Mouse (Mus musculus) spleen, embryonic (tissue): Measurements from ENCODE around the gene Sgsm2.

Experiments used
- CTCF ChIA-PET: fragments of 350-600 bp; sonication (Branson Sonifier 250); formaldehyde crosslinking; loops from one replicate; lab custom pipeline; 2022; lab: Charles Lee

Sgsm2 gene

DNA sequence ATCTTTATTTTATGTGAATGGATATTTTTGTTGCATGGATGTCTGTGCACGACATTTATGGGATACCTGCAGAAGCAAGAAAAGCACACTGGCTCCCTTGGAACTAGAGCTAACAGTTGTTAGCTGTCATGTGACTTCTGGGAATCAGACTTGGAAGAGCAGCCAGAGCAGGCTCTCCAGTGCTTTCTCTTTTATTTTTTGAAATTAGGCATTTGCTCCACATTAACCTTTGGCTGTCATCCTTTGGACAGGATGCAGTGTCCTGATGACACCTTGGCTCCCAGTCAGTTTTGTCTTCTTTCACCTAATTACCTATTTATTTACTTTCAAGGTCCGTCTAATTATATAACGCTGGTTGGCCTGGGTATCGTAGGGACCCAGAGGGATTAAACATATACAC lies 2.2 kb downstream of the Sgsm2 start:
- CTCF ChIA-PET = no interaction called here

DNA sequence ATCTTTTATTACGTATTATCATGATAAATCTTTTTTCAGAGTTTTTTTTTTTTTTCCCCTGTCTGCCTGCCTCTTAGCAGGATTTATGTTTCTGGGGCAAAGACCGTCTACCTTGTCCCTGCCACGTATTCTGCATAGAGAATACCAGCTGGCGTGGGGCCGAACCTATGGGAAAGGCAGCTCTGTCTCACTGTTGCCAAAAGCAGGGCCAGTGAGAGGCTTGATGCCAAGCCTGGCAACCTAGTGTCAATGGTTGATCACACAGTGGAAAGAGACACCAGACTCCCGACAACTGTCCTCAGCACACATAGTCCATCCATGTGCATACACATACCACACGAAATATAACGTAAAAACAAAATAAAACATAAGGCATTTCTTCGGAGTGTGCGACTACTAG lies 13.8 kb downstream of the Sgsm2 start:
- CTCF ChIA-PET = no interaction called here

DNA sequence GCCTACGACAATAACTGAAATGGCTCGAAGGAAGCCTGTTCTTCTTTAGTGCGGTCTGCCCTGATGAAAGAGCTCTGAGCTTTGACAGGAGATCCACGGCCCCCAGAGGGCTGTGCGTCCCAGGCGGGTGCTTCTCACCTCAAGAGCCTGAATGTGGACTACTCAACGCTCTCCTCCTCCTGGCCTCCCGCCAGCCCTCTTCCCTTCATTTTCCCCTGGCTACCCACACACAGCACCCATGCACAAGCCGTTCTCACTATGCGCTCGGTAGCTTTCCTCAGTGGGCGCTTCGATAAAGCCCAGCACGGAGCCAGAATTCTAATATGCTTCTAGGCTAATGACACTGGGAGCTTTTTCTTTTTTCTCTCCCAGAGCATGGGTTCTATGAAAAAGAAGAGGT lies 14.9 kb downstream of the Sgsm2 start:
- CTCF ChIA-PET = no interaction called here

DNA sequence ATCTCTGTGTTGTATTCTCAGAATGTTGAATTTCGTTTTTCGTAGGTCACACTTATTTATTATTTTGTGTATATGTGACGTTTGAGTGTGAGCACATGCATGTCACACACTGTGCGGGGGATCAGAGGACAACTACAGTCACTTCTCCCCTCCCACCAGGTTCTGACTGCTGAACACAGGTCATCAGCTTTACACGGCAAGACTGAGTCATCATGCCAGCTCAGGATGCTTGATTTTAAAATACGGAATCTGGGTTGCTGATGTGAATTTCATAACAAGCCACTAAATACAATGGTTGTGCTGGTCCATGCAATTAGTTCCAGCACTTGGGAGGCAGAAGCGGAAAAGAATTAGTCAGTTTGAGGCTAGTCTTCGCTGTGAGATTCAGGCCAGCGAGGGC lies 15.9 kb downstream of the Sgsm2 start:
- CTCF ChIA-PET = interaction anchor here (0.5 kb wide), 1 partner anchor 154 kb away, joined by 3 read pairs; no protein-coding TSS in a partner anchor

DNA sequence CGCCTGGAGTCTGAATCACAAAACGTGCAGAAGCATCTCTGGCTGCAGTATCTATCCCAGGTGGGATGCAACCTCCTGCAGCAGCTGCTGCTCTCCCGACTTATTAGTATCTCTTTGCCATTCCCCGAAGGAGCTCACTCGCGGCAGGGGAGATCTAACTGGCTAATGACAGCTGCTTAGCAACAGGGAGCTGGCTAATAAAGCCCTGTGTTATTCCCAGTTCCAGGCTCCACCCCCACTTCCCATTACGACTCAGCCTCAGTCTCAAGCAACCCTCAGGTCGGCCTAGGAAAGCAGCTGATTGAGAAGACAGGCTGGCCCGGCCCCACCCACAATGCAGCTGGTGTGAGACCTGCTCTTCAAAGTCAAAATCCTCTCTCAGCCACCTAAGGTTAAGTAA lies 20.1 kb downstream of the Sgsm2 start:
- CTCF ChIA-PET = interaction anchor here (0.6 kb wide), 1 partner anchor 277 kb away, joined by 4 read pairs; no protein-coding TSS in a partner anchor

DNA sequence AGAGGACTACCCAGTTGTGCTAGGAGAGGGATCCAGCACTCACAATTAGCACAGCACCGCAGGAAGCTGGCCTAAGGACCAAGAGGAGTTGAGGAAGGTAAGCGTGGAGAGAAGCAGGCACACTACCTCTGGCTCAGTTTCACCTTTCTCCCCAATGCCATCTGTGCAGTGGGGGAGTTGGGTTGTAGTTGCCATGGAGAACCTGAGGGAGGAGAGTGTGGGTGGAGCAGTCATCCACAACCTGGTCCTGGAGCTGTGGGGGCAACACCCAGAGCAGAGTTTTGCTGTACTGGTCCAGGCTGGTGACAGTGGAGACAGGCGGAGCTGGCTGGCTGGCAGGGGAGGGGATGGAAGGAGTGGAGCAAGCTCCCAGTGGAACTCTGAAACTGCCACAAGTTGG lies 22.2 kb downstream of the Sgsm2 start:
- CTCF ChIA-PET = no interaction called here

DNA sequence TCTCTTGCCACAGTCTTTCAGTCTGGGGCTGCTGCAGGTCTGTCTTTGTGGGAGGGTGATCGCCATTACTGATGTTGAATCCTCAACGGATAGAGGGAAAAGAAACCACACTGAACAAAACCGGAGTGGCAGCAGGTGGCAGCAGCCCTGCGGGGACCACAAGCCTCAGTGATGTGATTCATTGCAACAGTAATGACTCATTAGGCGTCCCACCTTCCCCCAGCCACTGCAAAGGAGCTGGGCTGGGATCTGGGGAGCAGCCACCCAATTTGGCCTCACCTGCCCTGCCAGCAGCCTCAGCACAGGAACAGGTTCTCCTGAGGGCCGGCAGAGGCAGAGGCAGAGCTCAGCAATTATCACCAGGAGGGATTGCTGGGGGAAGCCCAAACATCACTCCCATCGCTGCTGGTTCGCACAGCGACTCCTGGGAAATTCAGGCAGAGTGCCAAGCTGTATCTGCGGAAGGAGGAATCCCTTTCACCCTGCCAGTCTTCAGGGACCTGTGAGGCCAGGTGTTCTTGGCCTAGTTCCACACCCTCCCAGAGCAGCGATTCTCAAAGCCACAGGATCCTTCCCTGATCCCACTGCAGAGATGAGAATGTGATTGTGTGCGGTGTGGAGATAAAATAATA lies 25.8 kb downstream of the Sgsm2 start:
- CTCF ChIA-PET = no interaction called here

- CTCF ChIA-PET = no interaction called here
Measured at GRCm38 (mm10) chr11:74870544-74870943, 26.3 kb downstream of the Sgsm2 start.

DNA sequence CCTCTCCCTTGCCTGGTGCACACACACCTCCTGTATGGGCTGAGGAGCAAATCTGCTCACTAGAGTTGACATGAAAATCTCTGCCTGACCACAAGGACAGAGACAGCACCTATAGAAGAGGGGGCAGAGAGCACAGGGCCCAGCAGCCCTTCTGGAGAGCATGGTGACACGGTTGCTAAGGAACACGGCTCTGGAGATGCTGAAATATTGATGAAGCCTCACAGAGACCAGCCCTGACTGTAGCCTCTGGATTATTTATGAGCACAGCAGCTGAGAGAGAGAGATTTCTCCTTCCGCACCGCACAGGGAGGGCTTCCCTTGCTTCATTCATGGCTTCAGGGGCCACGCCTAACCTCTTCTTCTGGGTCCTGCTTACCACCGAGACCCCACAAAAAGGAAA lies 27.3 kb downstream of the Sgsm2 start:
- CTCF ChIA-PET = no interaction called here

GRCm38 (mm10) chr11:74868046-74868760 lies 28.7 kb downstream of the Sgsm2 start:
- CTCF ChIA-PET = no interaction called here

- CTCF ChIA-PET = no interaction called here
Measured at GRCm38 (mm10) chr11:74867181-74867580, 29.7 kb downstream of the Sgsm2 start.

GRCm38 (mm10) chr11:74866640-74867039 lies 30.2 kb downstream of the Sgsm2 start:
- CTCF ChIA-PET = no interaction called here

DNA sequence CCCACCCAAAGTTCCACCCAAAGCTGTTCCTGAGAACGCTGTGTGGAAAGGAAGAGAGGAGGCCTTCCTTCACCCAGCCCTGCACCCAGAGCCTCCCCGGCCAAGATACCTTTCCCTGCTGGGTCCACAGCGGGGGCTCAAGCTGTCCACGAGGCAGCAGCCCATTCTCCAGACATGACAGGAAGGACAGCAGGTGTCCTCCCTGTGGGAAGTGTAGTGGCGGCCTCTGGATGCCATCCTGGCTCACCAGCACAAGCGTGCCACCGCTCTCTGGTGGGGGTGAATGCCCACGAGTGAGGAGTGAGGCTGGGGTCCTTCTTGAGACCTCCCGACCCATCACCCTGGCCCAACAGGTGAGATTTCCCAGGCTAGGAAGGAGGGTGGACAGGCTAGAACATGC lies 31.6 kb downstream of the Sgsm2 start:
- CTCF ChIA-PET = no interaction called here

GRCm38 (mm10) chr11:74864421-74864820 lies 32.4 kb downstream of the Sgsm2 start:
- CTCF ChIA-PET = interaction anchor here (0.6 kb wide), 1 partner anchor 112 kb away, joined by 7 read pairs; no protein-coding TSS in a partner anchor

DNA sequence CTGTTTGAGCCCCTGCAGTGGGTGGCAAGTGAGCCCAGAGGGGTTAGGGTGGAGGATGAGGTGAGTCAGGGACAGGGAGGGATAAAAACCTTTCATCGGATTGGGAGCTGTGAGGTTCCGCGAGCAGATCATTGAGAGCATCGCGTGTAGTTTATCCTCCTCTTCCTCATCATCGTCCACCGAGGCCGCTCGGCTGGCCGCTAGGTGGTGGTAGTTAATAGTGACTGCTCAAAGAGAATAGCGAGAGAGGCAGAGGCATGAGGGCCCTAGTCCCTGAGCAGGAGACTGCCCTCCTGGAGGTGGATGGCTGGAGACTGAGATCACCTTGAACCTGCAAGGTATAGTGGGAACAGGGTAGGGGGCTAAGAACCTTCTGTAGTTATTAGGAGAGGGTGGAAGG lies 33.4 kb downstream of the Sgsm2 start:
- CTCF ChIA-PET = no interaction called here

- CTCF ChIA-PET = no interaction called here
Measured at GRCm38 (mm10) chr11:74862129-74862528, 34.7 kb downstream of the Sgsm2 start.

GRCm38 (mm10) chr11:74857756-74858155 lies 39.1 kb downstream of the Sgsm2 start:
- CTCF ChIA-PET = no interaction called here

GRCm38 (mm10) chr11:74850998-74851661 lies 45.7 kb downstream of the Sgsm2 start:
- CTCF ChIA-PET = no interaction called here

DNA sequence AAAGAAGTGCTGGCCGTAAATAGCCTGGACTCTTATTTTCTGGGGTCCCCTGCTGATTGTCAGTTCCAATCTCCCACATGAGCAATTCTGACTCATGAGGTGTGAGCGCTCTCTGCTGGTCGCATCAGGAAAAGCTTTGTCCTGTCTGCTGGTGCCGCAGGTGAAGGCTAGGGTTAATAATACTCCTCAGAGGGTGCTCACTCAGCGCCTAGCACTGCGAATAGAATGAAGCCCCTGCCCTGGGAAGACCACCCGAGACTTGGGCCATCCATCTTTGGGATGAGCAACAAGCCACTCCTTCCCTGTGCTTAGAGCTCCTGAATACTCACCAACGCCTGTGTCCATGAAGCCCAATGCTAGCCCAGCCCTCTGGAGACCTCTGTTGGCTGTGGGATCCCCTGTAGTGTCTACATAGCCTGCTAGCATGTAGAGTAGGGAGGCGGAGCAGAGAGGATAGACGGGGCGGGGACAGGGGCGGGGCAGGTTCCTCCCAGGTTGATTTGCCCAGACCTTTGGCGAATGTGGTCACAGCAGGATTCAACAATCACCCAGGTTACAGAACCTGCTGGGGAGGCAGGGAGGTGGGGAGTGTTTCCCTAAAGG lies 48.8 kb downstream of the Sgsm2 start:
- CTCF ChIA-PET = interaction anchor here (1.0 to 1.9 kb wide), 5 partner anchors 23 to 214 kb away, joined by 3 to 8 read pairs (median 4); no protein-coding TSS in a partner anchor

- CTCF ChIA-PET = no interaction called here
Measured at GRCm38 (mm10) chr11:74845784-74846183, 51.1 kb downstream of the Sgsm2 start.

- CTCF ChIA-PET = interaction anchor here (1.0 kb wide), 1 partner anchor 33 kb away, joined by 3 read pairs; no protein-coding TSS in a partner anchor
Measured at GRCm38 (mm10) chr11:74843761-74844160, 53.1 kb downstream of the Sgsm2 start.

DNA sequence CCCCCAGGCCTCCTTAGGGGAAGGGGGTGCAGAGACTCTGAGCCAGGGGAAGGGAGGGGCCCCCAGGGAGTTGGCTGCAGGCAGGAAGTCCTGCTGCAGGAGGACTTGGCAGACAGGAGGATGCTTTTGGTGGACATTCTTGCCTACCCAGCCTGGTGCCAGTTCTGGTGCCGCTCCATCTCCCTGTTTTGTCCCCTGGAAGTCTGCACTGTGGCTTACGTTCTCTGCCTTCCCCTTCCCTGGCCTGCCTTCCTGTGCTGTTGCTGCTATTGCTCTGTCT lies 53.5 kb downstream of the Sgsm2 start:
- CTCF ChIA-PET = interaction anchor here (1.0 kb wide), 1 partner anchor 33 kb away, joined by 3 read pairs; no protein-coding TSS in a partner anchor
